Mouse (Mus musculus) heart, postnatal 25 days (tissue): ENCODE data around the gene Atp8a2. TPM values are rescaled to one million over a fixed set of nuclear protein-coding genes. Genes with fewer than 3 reads are reported as not detected.

Experiments used
- DNase-seq: peaks from one replicate; pipeline ENCODE4 v3.0.0; 2022; ENCODE audit warnings: low spot score
- intact Hi-C: fragments of 180-260 bp; cut with DNase I; formaldehyde crosslinking; loops from one replicate; pipeline ENCODE4 v1.15.1; 2025
- microRNA-seq: library from miRNA; unstranded; fragments of <30 nt; microRNA quantifications from one replicate; pipeline ENCODE4 v1.2.0, GENCODE M21; 2022
- total RNA-seq, 2 experiments: library from RNA; stranded (reverse); gene quantifications; 2 replicates each; pipeline ENCODE4 v1.2.3; 2021

The Atp8a2 gene
- total RNA-seq, 2 experiments from 2014 or later, result 4.9 to 5.5 TPM

- intact Hi-C loops, result no loop called here
- DNase-seq, result no peak
These were observed 605.1 kb downstream of the Atp8a2 start for GRCm38 (mm10) chr14:59591901-59592300.

GRCm38 (mm10) chr14:59590614-59591013 lies 606.4 kb downstream of the Atp8a2 start:
- intact Hi-C loops, result no loop called here

More at GRCm38 (mm10) chr14:59590614-59591013, 606.4 kb downstream of the Atp8a2 start:
- no peak for DNase-seq

Small RNA genes lying within 50 kb of the gene (microRNA-seq; reads per million reads assigned to microRNA genes)
- gene Mir719, result not detected

Other genes with a start within 250 kb of the Atp8a2 start
- gene Nupl1, start 54.3 kb upstream of the Atp8a2 start, total RNA-seq, result not detected
- gene Gm49336, start 54.3 kb upstream of the Atp8a2 start, total RNA-seq, result 10 to 100 TPM; 28.5 to 31.1 TPM
- 10 to 100 TPM; 27.2 to 29.6 TPM for gene Mtmr6, start 68.0 kb upstream of the Atp8a2 start, total RNA-seq
- gene Amer2, start 176.1 kb upstream of the Atp8a2 start, total RNA-seq, result not detected